Mouse (Mus musculus) lung, adult 18-20 months (tissue): ENCODE measurements around the gene Dnajb1.
"Not testable (repeated sequence)": the region's sequence is repeated elsewhere in the genome, so short reads cannot be mapped to it uniquely, and the experiment has no call there.

ENCODE experiments used
- DNase-seq, 2 experiments: peaks; one replicate each; pipeline ENCODE4 v3.0.0; 2022; ENCODE audit warnings: mixed read lengths in 2 of 2

Gene Dnajb1

GRCm38 (mm10) chr8:83578131-83579055 lies 29.6 kb upstream of the Dnajb1 start:
- DNase-seq, result no peak

DNA sequence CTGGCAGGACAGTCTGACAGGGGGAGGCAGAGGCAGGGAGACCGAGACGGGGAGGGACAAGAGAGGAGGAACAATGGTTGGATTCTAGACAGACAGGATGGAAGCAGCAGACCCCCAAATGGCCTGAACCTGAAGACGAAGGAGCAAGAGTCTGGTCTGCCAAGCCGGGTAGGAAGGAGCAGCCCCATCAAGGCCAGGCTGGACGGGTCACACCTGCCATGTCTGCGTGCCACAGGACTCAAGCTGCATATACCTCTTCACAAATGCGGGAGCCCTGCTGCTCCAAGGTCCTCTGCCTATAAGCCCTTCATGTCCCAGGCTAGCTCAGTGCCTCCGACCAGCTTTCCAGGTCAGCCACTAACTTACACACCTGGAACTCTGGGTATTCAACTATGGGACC lies 28.3 kb upstream of the Dnajb1 start:
- no peak for DNase-seq

GRCm38 (mm10) chr8:83580826-83581225 lies 27.2 kb upstream of the Dnajb1 start:
- no peak for DNase-seq

DNA sequence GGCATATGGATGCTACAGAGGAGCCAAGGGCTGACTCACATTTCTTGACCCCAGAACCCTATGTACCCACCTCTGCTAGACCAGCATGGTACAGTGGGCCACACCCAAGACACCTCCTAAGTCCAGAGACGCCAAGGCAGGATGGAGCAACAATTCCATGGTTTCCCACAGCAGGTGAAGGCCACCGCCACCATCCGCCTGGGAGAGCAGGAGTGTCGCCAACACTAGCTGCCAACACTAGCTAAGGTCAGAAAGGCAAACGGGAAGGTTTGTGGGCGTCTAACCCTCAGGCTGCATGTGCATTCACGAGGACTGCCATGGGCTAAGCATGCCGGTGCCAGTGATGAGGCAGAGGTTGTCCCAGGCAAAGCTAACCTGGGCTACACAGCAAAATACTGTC lies 25.8 kb upstream of the Dnajb1 start:
- no peak for DNase-seq

- DNase-seq, result no peak
Observed at GRCm38 (mm10) chr8:83583236-83583635, 24.8 kb upstream of the Dnajb1 start.

DNA sequence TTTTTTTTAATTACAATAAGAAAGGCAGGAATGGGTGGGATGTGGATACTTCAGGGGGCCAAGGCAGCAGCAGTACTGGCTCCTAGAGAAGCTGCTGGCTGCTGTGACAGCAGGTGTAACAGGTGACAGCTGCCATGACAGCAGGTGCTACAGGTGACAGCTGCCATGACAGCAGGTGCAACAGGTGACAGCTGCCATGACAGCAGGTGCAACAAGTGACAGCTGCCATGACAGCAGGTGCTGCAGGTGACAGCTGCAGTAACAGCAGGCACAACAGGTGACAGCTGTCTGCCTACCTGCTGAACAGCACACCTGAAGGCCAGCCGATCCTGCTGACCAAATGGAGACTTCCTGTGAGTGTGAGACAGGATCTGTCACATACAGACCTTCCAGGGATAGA lies 23.2 kb upstream of the Dnajb1 start:
- no peak for DNase-seq

DNA sequence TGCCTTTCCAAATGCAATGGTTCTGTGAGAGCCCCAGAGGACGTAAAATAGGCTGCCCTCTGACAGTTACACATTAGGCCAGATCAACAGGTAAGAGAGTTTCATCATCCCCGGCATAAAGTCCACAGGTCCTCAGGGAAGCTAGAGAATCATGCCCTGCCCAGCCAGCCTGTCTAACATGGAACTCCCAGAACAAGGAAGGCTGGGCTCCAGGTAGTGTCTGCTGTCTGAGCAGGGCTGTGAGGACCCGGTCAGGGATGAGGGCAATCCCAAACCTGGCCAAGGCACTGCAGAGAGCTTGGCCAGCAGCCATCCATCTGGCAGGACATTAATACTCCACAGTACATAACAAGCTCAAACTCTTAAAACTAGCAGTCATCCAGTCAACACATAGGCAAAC lies 22.7 kb upstream of the Dnajb1 start:
- DNase-seq, result no peak

- DNase-seq, result no peak
Observed at GRCm38 (mm10) chr8:83587644-83588043, 20.3 kb upstream of the Dnajb1 start.

DNA sequence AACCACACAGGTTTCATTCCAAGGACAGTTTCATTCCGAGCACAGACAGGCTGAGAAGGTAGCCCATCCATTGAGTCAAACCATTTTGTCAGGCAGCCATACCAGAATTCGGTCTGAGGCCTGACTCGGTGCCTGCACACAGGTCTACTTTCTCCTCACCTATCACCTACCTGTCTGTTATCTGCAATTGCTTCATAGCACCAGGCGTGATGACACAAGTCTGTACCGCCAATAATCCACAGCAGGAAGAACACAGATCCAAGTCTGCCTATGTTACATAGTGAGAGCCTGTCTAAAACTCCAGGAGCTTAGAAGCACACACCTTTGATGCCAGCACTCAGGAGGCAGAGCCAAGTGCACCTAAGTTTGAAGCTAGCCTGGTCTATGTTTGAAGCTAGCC lies 19.1 kb upstream of the Dnajb1 start:
- DNase-seq, result no peak

DNA sequence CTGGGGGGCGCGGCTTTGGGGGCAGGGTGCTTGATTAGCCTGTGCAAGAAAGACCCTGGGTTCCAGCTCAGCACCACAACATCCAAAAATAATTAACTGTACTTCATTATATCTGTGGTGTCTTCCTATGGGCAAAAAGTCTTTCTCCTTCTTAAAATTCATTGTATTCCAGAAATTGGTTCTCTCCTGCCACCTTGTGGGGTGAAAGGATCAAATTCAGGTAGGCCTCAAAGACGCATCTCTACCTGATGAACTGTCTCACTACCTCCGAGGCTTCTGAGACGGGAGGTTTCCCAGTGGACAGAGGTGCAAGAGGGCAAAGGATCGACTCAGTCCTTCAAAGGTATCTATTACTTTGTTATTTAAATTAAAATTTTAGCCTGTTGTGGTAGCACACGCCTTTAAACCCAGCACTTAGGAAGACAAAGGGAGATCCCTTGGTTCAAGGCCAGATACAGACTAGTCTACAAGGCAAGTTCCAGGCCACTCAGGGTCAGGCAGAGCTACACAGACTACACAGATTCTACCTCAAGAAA lies 17.4 kb upstream of the Dnajb1 start:
- DNase-seq, result no peak

GRCm38 (mm10) chr8:83592682-83593081 lies 15.3 kb upstream of the Dnajb1 start:
- DNase-seq, result no peak

DNA sequence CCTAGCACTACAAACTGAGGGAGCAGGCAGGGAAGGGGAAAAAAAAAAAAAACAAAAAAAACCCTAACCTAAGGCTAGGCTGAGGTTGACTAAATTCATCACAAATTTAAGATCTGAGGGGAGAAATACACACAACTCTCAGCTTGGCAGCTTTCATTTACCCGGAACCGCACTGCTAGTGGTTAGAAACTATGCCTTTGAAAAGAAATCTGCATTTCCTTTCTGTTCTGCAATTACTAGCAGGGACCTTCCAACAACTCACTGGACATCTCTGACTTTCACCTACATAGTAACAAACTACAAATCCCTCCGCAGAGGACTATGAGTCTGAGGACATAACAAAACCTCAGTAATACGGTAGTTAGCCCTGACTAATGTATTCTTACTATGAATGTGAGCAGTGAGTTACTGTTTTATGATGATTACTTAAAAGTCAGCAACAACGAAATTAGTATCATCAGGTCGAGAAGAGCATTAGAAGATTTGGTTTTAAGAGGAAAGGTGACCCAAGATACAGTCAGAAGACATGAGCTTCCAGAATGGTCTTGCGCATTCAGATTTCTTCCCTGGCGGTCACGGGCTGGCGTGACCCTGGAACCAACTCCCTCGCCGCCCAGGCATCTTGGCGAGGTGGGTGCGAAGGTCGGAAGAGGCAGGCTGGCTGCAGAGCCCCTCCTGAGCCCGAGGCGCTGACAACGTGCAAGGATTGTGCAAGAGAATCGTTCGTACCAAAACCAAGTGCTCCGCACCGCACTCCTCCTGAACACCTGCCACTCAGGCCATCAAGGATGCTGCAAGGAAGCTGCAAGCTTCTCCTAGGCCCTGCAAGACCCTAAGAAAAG lies 14.4 kb upstream of the Dnajb1 start:
- DNase-seq, result no peak

DNA sequence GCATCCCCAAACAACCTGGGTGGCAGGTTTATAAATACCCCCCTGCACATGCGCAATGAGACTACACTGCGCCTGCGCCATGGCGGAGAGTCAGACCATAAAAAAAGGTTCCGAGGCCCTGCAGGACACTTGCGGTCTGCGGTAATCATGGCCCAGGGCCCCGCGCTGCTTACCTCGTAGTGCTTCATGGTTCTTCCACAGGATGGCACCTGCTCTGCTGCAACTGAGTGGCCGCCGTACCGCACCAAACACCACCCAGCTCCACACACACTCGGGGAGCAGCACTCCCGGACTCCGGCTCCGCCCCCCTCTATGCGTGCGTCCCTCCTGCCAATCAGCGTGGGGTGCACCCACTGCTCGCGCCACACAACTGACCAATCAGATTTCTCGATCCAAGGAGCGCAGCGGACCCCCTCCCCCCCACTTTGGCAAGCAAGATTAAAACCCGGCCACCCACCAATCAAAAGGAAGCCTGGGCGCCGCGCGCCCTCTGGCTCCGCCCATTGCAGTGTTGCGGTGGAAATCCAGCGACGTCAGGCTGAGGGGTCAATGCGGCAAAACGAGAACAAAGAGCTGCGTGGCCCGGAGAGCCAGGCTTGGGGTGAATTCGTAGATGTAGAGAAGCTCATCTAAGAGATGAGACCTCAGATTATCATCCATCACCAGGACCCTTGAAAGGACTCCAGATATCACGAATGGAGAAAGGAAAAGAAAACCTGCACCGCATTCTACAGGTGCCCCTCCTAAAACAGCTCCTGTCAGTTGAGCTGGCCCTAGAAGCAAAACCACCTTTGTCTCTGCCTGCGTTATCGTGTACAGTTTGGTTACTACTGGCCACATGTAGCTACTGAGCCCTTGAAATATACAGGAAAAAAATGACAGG lies 13.6 kb upstream of the Dnajb1 start:
- peak; percentile 97 to 98 for DNase-seq

DNA sequence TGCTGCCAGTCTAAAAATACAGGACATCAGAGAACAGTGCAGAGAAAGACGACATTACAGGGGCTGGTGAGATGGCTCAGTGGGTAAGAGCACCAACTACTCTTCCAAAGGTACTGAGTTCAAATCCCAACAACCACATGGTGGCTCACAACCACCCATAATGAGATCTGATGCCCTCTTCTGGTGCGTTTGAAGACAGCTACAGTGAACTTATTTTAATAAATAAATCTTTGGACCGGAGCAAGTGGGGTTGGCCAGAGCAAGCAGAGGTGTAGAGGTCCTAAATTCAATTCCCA lies 13.0 kb upstream of the Dnajb1 start:
- DNase-seq, result not testable (repeated sequence)

DNA sequence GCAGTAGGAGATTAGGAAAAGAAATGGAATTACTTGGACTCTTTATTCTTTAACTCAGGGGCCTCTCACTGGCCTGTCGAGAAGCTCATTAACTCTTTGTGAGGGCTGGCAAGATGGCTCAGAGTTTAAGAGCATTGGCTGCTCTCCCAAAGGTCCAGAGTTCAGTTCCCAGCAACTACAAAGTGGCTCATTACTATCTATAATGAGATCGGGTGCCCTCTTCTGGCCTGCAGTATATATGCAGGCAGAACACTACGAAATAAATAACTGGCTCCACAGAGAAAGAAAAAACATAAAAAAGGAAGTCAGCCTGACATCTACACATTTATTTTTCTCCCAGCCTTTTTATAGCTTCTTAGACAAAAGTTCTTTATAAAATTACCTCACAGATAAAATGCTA lies 11.6 kb upstream of the Dnajb1 start:
- no peak for DNase-seq

DNA sequence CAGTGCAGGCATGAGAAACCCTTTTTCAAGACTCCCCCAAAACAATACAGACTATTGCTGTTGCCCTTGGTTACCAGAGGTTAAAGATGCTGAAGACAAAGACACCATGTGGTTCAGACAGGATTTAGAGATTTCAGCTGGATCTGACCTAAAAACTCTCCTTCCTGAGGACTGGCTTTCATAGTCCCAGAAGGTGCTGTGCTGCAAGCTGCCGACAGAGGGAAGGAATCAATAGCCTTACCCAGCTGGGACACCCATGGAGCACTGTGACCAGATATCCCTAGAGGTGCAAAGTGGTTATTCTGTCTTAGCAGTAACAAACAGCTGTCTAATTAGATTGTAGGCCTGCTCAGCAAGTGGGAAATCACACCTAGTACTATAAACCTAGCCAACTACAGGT lies 9.8 kb upstream of the Dnajb1 start:
- no peak for DNase-seq

GRCm38 (mm10) chr8:83599814-83600213 lies 8.2 kb upstream of the Dnajb1 start:
- DNase-seq, result no peak

DNA sequence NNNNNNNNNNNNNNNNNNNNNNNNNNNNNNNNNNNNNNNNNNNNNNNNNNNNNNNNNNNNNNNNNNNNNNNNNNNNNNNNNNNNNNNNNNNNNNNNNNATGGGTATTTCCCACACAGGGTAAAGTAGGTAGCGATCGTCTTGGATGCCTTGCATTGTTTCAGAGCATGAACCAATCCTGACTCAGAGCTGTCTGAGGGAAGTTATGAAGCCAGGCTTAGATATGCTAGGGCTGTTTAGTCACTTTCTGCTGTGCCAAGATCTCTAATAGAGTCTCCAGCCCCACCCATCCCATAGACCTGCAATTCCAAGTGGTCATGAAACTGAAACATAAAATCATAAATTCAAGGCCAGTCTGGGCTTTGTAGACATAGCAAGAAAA lies 5.4 kb upstream of the Dnajb1 start:
- DNase-seq, result no peak

GRCm38 (mm10) chr8:83608398-83608829 lies 421 bp downstream of the Dnajb1 start:
- peak; percentile 90 for DNase-seq

DNA sequence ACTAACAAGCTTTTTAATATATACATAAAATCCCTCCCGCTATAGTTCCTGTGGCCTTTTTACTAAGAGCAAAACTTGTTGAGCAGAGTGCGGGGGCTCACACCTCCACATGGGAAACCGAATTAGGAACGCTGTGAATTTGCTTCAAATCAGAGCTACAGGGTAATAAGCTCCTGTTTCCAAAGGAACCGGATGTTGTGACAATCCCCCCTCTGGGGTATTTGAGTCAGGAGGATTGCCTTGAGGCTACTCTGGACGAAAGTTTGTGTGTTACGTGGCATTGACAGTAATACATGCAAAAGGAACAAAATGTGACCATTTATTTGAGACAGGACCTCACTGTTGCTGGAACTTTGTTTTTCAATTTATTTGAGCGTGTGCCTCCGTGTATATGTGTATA lies 1.1 kb downstream of the Dnajb1 start:
- DNase-seq, result no peak

DNA sequence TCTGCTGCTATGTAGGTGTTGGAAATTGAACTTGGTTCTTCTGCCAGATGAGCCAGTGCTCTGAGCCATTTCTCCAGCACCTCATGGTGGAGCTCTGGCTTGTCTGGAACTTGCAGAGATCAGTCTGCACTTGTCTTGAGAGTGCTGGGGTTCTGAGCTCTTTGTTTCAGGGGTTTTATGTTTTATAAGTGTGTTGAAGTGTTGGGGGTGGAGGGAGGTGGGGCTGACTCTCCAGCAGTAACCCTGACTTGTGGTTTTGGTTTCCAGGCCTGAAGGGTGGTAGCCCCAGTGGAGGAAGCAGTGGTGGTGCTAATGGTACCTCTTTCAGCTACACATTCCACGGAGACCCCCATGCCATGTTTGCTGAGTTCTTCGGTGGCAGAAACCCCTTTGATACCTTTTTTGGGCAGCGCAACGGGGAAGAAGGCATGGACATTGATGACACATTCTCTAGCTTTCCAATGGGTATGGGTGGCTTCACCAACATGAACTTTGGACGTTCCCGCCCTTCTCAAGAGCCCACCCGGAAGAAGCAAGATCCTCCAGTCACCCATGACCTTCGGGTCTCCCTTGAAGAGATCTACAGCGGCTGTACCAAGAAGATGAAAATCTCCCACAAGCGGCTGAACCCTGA lies 1.7 kb downstream of the Dnajb1 start:
- peak in 1 of 2 experiments; percentile 24 for DNase-seq

- DNase-seq, result no peak
Observed at GRCm38 (mm10) chr8:83611921-83612320, 3.9 kb downstream of the Dnajb1 start.
